Mouse (Mus musculus) MN1 (cell line): ENCODE measurements around the gene Hnrnph2.

Experiments used
- DNase-seq: peaks from one replicate; pipeline ENCODE4 v3.0.0-alpha.2; 2016; ENCODE audit warnings: low spot score

Gene Hnrnph2

GRCm38 (mm10) chrX:134614306-134614705 lies 13.3 kb downstream of the Hnrnph2 start:
- DNase-seq = no peak

- DNase-seq = no peak
These were observed 18.7 kb downstream of the Hnrnph2 start for GRCm38 (mm10) chrX:134619695-134620094.

- peak; percentile 20 for DNase-seq
These were observed 19.4 kb downstream of the Hnrnph2 start for GRCm38 (mm10) chrX:134620254-134620865.

- DNase-seq = no peak
These were observed 20.7 kb downstream of the Hnrnph2 start for GRCm38 (mm10) chrX:134621685-134622084.

GRCm38 (mm10) chrX:134623350-134623749 lies 22.4 kb downstream of the Hnrnph2 start:
- no peak for DNase-seq

GRCm38 (mm10) chrX:134628200-134628599 lies 27.2 kb downstream of the Hnrnph2 start:
- DNase-seq = no peak

GRCm38 (mm10) chrX:134632710-134633109 lies 31.7 kb downstream of the Hnrnph2 start:
- no peak for DNase-seq

- no peak for DNase-seq
These were observed 34.1 kb downstream of the Hnrnph2 start for GRCm38 (mm10) chrX:134635111-134635510.

GRCm38 (mm10) chrX:134635860-134636259 lies 34.9 kb downstream of the Hnrnph2 start:
- no peak for DNase-seq

GRCm38 (mm10) chrX:134641000-134641760 lies 40.2 kb downstream of the Hnrnph2 start:
- no peak for DNase-seq

- no peak for DNase-seq
These were observed 45.4 kb downstream of the Hnrnph2 start for GRCm38 (mm10) chrX:134646338-134646737.

GRCm38 (mm10) chrX:134647421-134647820 lies 46.4 kb downstream of the Hnrnph2 start:
- DNase-seq = no peak

GRCm38 (mm10) chrX:134648031-134648692 lies 47.2 kb downstream of the Hnrnph2 start:
- peak; percentile 78 for DNase-seq

GRCm38 (mm10) chrX:134652061-134652460 lies 51.1 kb downstream of the Hnrnph2 start:
- DNase-seq = no peak
